In genomic region chr17:28277721-28278120, GRCm38 (mm10) we compare ENCODE assay signal across 22 mouse cellular contexts. TPM values are rescaled to one million over a fixed set of nuclear protein-coding genes. Genes with fewer than 3 reads are reported as not detected.
A peak's percentile ranks its signal among the peaks of the same experiment; 100 is the strongest.
DNase-seq lines count a peak whose midpoint lies in the region; ATAC-seq and TF ChIP-seq lines count a peak whose summit lies in the region.
"Had no signal": no experiment of that assay in that cellular context is flagged by ENCODE, and none has a peak within 500 bp of the region (broad histone marks: within the 10 kb centered on the region; RNA-seq: fewer than 3 reads in every experiment).

No protein-coding gene starts in this region.

- TF ChIP-seq CTCF in hindbrain, postnatal 0 days (IDR thresholded peaks at IDR 0.05; ENCODE audit: low read depth): no peak
- TF ChIP-seq CTCF in lung, postnatal 0 days (IDR thresholded peaks at IDR 0.05): no peak
- 0 out of 2 replicates have a peak, but pooled peaks have one; percentile 1 for TF ChIP-seq CTCF in stomach, postnatal 0 days (IDR thresholded peaks at IDR 0.05; ENCODE audit: low read depth)

- H3K4me2 ChIP-seq in hindbrain, postnatal 0 days (ENCODE audit: low read depth, low read length): no peak overlapping the region
- no peak overlapping the region for H3K4me2 ChIP-seq in hindbrain, embryonic 16.5 days (ENCODE audit: low read length)
- H3K4me2 ChIP-seq in lung, postnatal 0 days (replicated peaks; ENCODE audit: low read depth, low read length): no peak overlapping the region
- H3K4me2 ChIP-seq in limb, embryonic 14.5 days (replicated peaks; ENCODE audit: low read depth, low read length, severe bottlenecking): no peak overlapping the region
- H3K4me2 ChIP-seq in stomach, postnatal 0 days (replicated peaks; ENCODE audit: low read depth): no peak overlapping the region
- H3K4me2 ChIP-seq: hindbrain, embryonic 15.5 days; neural tube, embryonic 15.5 days had no signal

- no peak for TF ChIP-seq POLR2A in limb, embryonic 14.5 days (IDR thresholded peaks at IDR 0.05; ENCODE audit: borderline replicate concordance, extremely low read depth, insufficient read depth, insufficient read length)

- H3K9ac ChIP-seq in hindbrain, postnatal 0 days (replicated peaks; ENCODE audit: low read length): no peak overlapping the region
- no peak overlapping the region for H3K9ac ChIP-seq in hindbrain, embryonic 16.5 days (ENCODE audit: low read depth, low read length)
- H3K9ac ChIP-seq in lung, postnatal 0 days (replicated peaks; ENCODE audit: low read depth): no peak overlapping the region
- H3K9ac ChIP-seq in limb, embryonic 14.5 days (ENCODE audit: low read depth, low read length, severe bottlenecking): no peak overlapping the region
- H3K9ac ChIP-seq in stomach, postnatal 0 days (ENCODE audit: low read length): no peak overlapping the region
- H3K9ac ChIP-seq: hindbrain, embryonic 15.5 days; neural tube, embryonic 15.5 days had no signal

- no peak for TF ChIP-seq EP300 in lung, postnatal 0 days (IDR thresholded peaks at IDR 0.05)
- TF ChIP-seq EP300 in stomach, postnatal 0 days (optimal IDR thresholded peaks at IDR 0.05): no peak

- H3K4me1 ChIP-seq in hindbrain, postnatal 0 days (ENCODE audit: insufficient read depth, low read length): peaks cover 19% of the 10 kb centered on the region
- H3K4me1 ChIP-seq in hindbrain, embryonic 16.5 days (ENCODE audit: control insufficient read depth, insufficient read depth, low read depth, low read length): peaks cover 18% of the 10 kb centered on the region; the same call in 1 of the 2 replicates
- H3K4me1 ChIP-seq in lung, postnatal 0 days (ENCODE audit: insufficient read depth, low read depth, low read length): peaks cover 18% of the 10 kb centered on the region; the same call in 1 of the 2 replicates
- peaks cover 26% of the 10 kb centered on the region for H3K4me1 ChIP-seq in limb, embryonic 14.5 days (ENCODE audit: control insufficient read depth, insufficient read depth, low read length)
- no peaks in the 10 kb centered on the region for H3K4me1 ChIP-seq in stomach, postnatal 0 days (replicated peaks; ENCODE audit: control insufficient read depth, insufficient read depth)

- H3K4me3 ChIP-seq in hindbrain, postnatal 0 days (ENCODE audit: low read length): no peak overlapping the region
- H3K4me3 ChIP-seq in hindbrain, embryonic 16.5 days (ENCODE audit: low read length): no peak overlapping the region
- no peak overlapping the region for H3K4me3 ChIP-seq in lung, postnatal 0 days (ENCODE audit: low read depth, low read length)
- H3K4me3 ChIP-seq in limb, embryonic 14.5 days (replicated peaks; ENCODE audit: low read length): no peak overlapping the region
- no peak overlapping the region for H3K4me3 ChIP-seq in stomach, postnatal 0 days (ENCODE audit: low read depth, low read length)
- H3K4me3 ChIP-seq: embryonic facial prominence, embryonic 10.5 days; hindbrain, embryonic 15.5 days; megakaryocyte, embryonic 14.5 days; neural tube, embryonic 15.5 days had no signal

- no peaks in the 10 kb centered on the region for H3K27me3 ChIP-seq in hindbrain, postnatal 0 days (ENCODE audit: insufficient read depth, low read length)
- H3K27me3 ChIP-seq in hindbrain, embryonic 16.5 days (replicated peaks; ENCODE audit: control insufficient read depth, insufficient read depth, low read length): no peaks in the 10 kb centered on the region
- no peaks in the 10 kb centered on the region for H3K27me3 ChIP-seq in lung, postnatal 0 days (replicated peaks; ENCODE audit: insufficient read depth, low read length)
- no peaks in the 10 kb centered on the region for H3K27me3 ChIP-seq in limb, embryonic 14.5 days (ENCODE audit: control insufficient read depth, insufficient read depth, low read length)
- H3K27me3 ChIP-seq in stomach, postnatal 0 days (ENCODE audit: control insufficient read depth, insufficient read depth, low read length): no peaks in the 10 kb centered on the region
- H3K27me3 ChIP-seq: hindbrain, embryonic 15.5 days; megakaryocyte, embryonic 14.5 days; neural tube, embryonic 15.5 days had no signal

- no peak overlapping the region for H3K27ac ChIP-seq in hindbrain, postnatal 0 days
- no peak overlapping the region for H3K27ac ChIP-seq in hindbrain, embryonic 16.5 days (ENCODE audit: low read depth, low read length)
- no peak overlapping the region for H3K27ac ChIP-seq in lung, postnatal 0 days (ENCODE audit: low read length)
- 0 out of 2 replicates have a peak overlapping the region, but pooled peaks have one; percentile 8 for H3K27ac ChIP-seq in limb, embryonic 14.5 days (replicated peaks; ENCODE audit: low read depth, low read length)
- peak overlapping the region; percentile 56; the same call in 1 of the 2 replicates for H3K27ac ChIP-seq in stomach, postnatal 0 days (replicated peaks)
- H3K27ac ChIP-seq: embryonic facial prominence, embryonic 10.5 days; hindbrain, embryonic 15.5 days; neural tube, embryonic 15.5 days had no signal

- H3K9me3 ChIP-seq in hindbrain, postnatal 0 days (ENCODE audit: low read length): no peaks in the 10 kb centered on the region
- no peaks in the 10 kb centered on the region for H3K9me3 ChIP-seq in hindbrain, embryonic 16.5 days (ENCODE audit: control insufficient read depth, low read length)
- no peaks in the 10 kb centered on the region for H3K9me3 ChIP-seq in lung, postnatal 0 days (ENCODE audit: low read length)
- no peaks in the 10 kb centered on the region for H3K9me3 ChIP-seq in limb, embryonic 14.5 days (ENCODE audit: control insufficient read depth, low read length)
- no peaks in the 10 kb centered on the region for H3K9me3 ChIP-seq in stomach, postnatal 0 days (ENCODE audit: control insufficient read depth, low read length)
- H3K9me3 ChIP-seq: embryonic facial prominence, embryonic 10.5 days; hindbrain, embryonic 15.5 days; megakaryocyte, embryonic 14.5 days; neural tube, embryonic 15.5 days had no signal

- no peak for ATAC-seq in hindbrain, postnatal 0 days
- no peak for ATAC-seq in hindbrain, embryonic 16.5 days
- ATAC-seq in lung, postnatal 0 days: no peak
- no peak for ATAC-seq in limb, embryonic 14.5 days (ENCODE audit: low FRiP score, low read depth)
- 0 out of 2 replicates have a peak, but pooled peaks have one; percentile 11 for ATAC-seq in stomach, postnatal 0 days (ENCODE audit: low FRiP score, low TSS enrichment)
- ATAC-seq: forebrain, embryonic 14.5 days; midbrain, embryonic 16.5 days had no signal

- DNase-seq in hindbrain, postnatal 0 days (ENCODE audit: low spot score): peak; percentile 41
- peak; percentile 36 for DNase-seq in lung, postnatal 0 days (ENCODE audit: low spot score)
- no peak for DNase-seq in lung, postnatal 14 days
- DNase-seq in limb, embryonic 14.5 days (ENCODE audit: low spot score): no peak
- DNase-seq in stomach, postnatal 0 days (ENCODE audit: low spot score): peak; percentile 50
- DNase-seq in layer of hippocampus, adult 9-11 months: no peak
- DNase-seq: adrenal gland, adult 2 months; gastrocnemius, postnatal 10 days; heart, adult 18-20 months; heart, postnatal 4 days; kidney, adult 2 months; kidney, postnatal 10 days; right cerebral cortex, postnatal 14 days; spleen, adult 18-20 months; thymus, adult 18-20 months had no signal

- no peaks in the 10 kb centered on the region for H3K36me3 ChIP-seq in hindbrain, postnatal 0 days (ENCODE audit: insufficient read depth, low read length)
- no peaks in the 10 kb centered on the region for H3K36me3 ChIP-seq in hindbrain, embryonic 16.5 days (ENCODE audit: control insufficient read depth, insufficient read depth, low read length)
- no peaks in the 10 kb centered on the region for H3K36me3 ChIP-seq in lung, postnatal 0 days (ENCODE audit: insufficient read depth, low read length)
- H3K36me3 ChIP-seq in limb, embryonic 14.5 days (ENCODE audit: control insufficient read depth, insufficient read depth, low read length): no peaks in the 10 kb centered on the region
- no peaks in the 10 kb centered on the region for H3K36me3 ChIP-seq in stomach, postnatal 0 days (ENCODE audit: control insufficient read depth, insufficient read depth, low read length)
- H3K36me3 ChIP-seq: embryonic facial prominence, embryonic 10.5 days; hindbrain, embryonic 15.5 days; neural tube, embryonic 15.5 days had no signal

- 47% methylated on average over 10 of the region's 10 CpGs for WGBS in hindbrain, postnatal 0 days
- 62% methylated on average over 10 of the region's 10 CpGs for WGBS in hindbrain, embryonic 16.5 days
- WGBS in lung, postnatal 0 days: 34% methylated on average over 10 of the region's 10 CpGs
- WGBS in limb, embryonic 14.5 days: 73% methylated on average over 10 of the region's 10 CpGs
- WGBS in stomach, postnatal 0 days: 49% methylated on average over 10 of the region's 10 CpGs

RNA-seq across cellular contexts. Expression of gene Fance, which starts 35.6 kb away (rescaled TPM):
- total RNA-seq in hindbrain, postnatal 0 days (2014; rRNA removed): 38.7 and 46.5 TPM in 2 replicates
- 23.6 and 27.2 TPM in 2 replicates for polyA plus RNA-seq in hindbrain, postnatal 0 days (2015; fragmentation: Nextera tagmentation; extraction: Ambion mirVana)
- polyA plus RNA-seq in hindbrain, embryonic 16.5 days (2015; fragmentation: Nextera tagmentation; extraction: Ambion mirVana): 25.0 and 25.7 TPM in 2 replicates
- 21.8 and 24.3 TPM in 2 replicates for polyA plus RNA-seq in lung, postnatal 0 days (2015; fragmentation: Nextera tagmentation; extraction: Ambion mirVana)
- 28.3 and 32.4 TPM in 2 replicates for polyA plus RNA-seq in limb, embryonic 14.5 days (2012; rRNA removed)
- polyA plus RNA-seq in limb, embryonic 14.5 days (2014; fragmentation: Nextera tagmentation; extraction: Ambion mirVana): 30.8 and 36.1 TPM in 2 replicates
- polyA plus RNA-seq in stomach, postnatal 0 days (2015; fragmentation: Nextera tagmentation; extraction: Ambion mirVana): 19.2 and 20.4 TPM in 2 replicates

RNA-seq across cellular contexts. Expression of gene Ppard, which starts 45.2 kb away (rescaled TPM):
- 16.4 and 16.6 TPM in 2 replicates for total RNA-seq in hindbrain, postnatal 0 days (2014; rRNA removed)
- 1.4 and 1.7 TPM in 2 replicates for polyA plus RNA-seq in hindbrain, postnatal 0 days (2015; fragmentation: Nextera tagmentation; extraction: Ambion mirVana)
- polyA plus RNA-seq in hindbrain, embryonic 16.5 days (2015; fragmentation: Nextera tagmentation; extraction: Ambion mirVana): 1.1 TPM in 2 replicates
- polyA plus RNA-seq in lung, postnatal 0 days (2015; fragmentation: Nextera tagmentation; extraction: Ambion mirVana): 2.4 and 3.0 TPM in 2 replicates
- 29.2 and 37.9 TPM in 2 replicates for polyA plus RNA-seq in limb, embryonic 14.5 days (2012; rRNA removed)
- polyA plus RNA-seq in limb, embryonic 14.5 days (2014; fragmentation: Nextera tagmentation; extraction: Ambion mirVana): 3.7 and 4.2 TPM in 2 replicates
- polyA plus RNA-seq in stomach, postnatal 0 days (2015; fragmentation: Nextera tagmentation; extraction: Ambion mirVana): 3.1 and 3.4 TPM in 2 replicates

RNA-seq across cellular contexts. Expression of gene Rpl10a, which starts 50.5 kb away (rescaled TPM):
- 699 and 1,071 TPM in 2 replicates for total RNA-seq in hindbrain, postnatal 0 days (2014; rRNA removed)
- 337 and 355 TPM in 2 replicates for polyA plus RNA-seq in hindbrain, postnatal 0 days (2015; fragmentation: Nextera tagmentation; extraction: Ambion mirVana)
- polyA plus RNA-seq in hindbrain, embryonic 16.5 days (2015; fragmentation: Nextera tagmentation; extraction: Ambion mirVana): 287 and 323 TPM in 2 replicates
- polyA plus RNA-seq in lung, postnatal 0 days (2015; fragmentation: Nextera tagmentation; extraction: Ambion mirVana): 446 and 458 TPM in 2 replicates
- 3,249 and 4,469 TPM in 2 replicates for polyA plus RNA-seq in limb, embryonic 14.5 days (2012; rRNA removed)
- 810 and 905 TPM in 2 replicates for polyA plus RNA-seq in limb, embryonic 14.5 days (2014; fragmentation: Nextera tagmentation; extraction: Ambion mirVana)
- polyA plus RNA-seq in stomach, postnatal 0 days (2015; fragmentation: Nextera tagmentation; extraction: Ambion mirVana): 491 and 514 TPM in 2 replicates

Comparison
In these comparisons a context has a peak if more than half of its experiments do, and no peak if none do; other contexts are left out.
1. DNase-seq: peak in hindbrain, postnatal 0 days (single experiment), lung, postnatal 0 days (single experiment) and stomach, postnatal 0 days (single experiment); none in lung, postnatal 14 days (single experiment), limb, embryonic 14.5 days (single experiment) and layer of hippocampus, adult 9-11 months (single experiment).
2. H3K27ac ChIP-seq: peak in limb, embryonic 14.5 days (single experiment) and stomach, postnatal 0 days (single experiment); none in hindbrain, postnatal 0 days (single experiment), hindbrain, embryonic 16.5 days (single experiment) and lung, postnatal 0 days (single experiment).